Mouse (Mus musculus) myocyte (in vitro differentiated cells): ENCODE data around the gene Ddx23.

Experiments used
- CEBPB ChIP-seq: IDR thresholded peaks from 2 replicates; pipeline ENCODE4 v1.6.1; 2011; ENCODE audit warnings: mild to moderate bottlenecking, moderate library complexity; ENCODE audit not compliant: poor library complexity, insufficient read depth, severe bottlenecking
- E2F4 ChIP-seq: IDR thresholded peaks from one replicate; pipeline ENCODE4 v1.6.1; 2011; ENCODE audit warnings: mild to moderate bottlenecking, control low read depth, moderate library complexity; ENCODE audit not compliant: insufficient read depth
- MAX ChIP-seq: IDR thresholded peaks from one replicate; pipeline ENCODE4 v1.6.1; 2011; ENCODE audit warnings: low read depth, mild to moderate bottlenecking, control low read depth
- MYOD1 ChIP-seq, 3 experiments: IDR thresholded peaks; one replicate each; pipeline ENCODE4 v1.6.1; 2011; ENCODE audit warnings: control low read depth in 2 of 3, low read depth in 2 of 3, mild to moderate bottlenecking in 2 of 3, moderate library complexity in 1 of 3; ENCODE audit not compliant: insufficient read length in 2 of 3, control insufficient read depth in 1 of 3
- MYOG ChIP-seq, 3 experiments: IDR thresholded peaks; one replicate each; pipeline ENCODE4 v1.6.1; 2011; ENCODE audit warnings: control low read depth in 2 of 3, low read depth in 2 of 3, mild to moderate bottlenecking in 2 of 3; ENCODE audit not compliant: insufficient read length in 2 of 3, control insufficient read depth in 1 of 3, insufficient read depth in 1 of 3
- POLR2A ChIP-seq: IDR thresholded peaks from one replicate; pipeline ENCODE4 v1.6.1; 2011; ENCODE audit warnings: low read depth, mild to moderate bottlenecking, control low read depth, moderate library complexity; ENCODE audit not compliant: insufficient read length
- TCF3 ChIP-seq: IDR thresholded peaks from one replicate; pipeline ENCODE4 v1.6.1; 2011; ENCODE audit warnings: low read depth, control low read depth; ENCODE audit not compliant: insufficient read length
- USF1 ChIP-seq: IDR thresholded peaks from one replicate; pipeline ENCODE4 v1.6.1; 2011; ENCODE audit warnings: low read depth, mild to moderate bottlenecking, control low read depth, moderate library complexity

DNA sequence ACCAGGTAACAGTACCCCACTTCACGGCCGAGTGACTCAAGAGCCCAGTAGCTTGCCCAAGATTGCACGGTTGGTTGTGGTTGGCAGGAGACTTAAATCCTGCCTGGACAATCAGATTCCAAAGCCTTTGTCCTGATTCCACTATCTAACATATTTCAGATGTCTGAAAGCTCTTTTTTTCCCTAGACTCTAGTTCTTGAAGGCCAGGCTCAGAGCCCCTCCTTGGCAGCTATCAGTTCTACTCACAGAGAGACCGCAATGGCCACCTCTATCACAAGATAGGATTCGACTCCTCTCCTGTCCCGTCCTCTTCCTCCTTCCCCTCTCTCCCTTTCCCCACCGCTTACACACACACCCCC is 60.9 kb downstream of the Ddx23 start:
- TF ChIP-seq MYOD1 (IDR thresholded peaks at IDR 0.05; ENCODE audit: control insufficient read depth in 1 of 3, insufficient read length in 2 of 3, low read depth in 2 of 3) (no peak), TCF3 (no peak), USF1 (no peak), MAX (no peak), POLR2A (no peak), CEBPB (0 out of 2 replicates have a peak, but pooled peaks have one; percentile 7), MYOG (IDR thresholded peaks at IDR 0.05; ENCODE audit: control insufficient read depth in 1 of 3, insufficient read depth in 1 of 3, insufficient read length in 2 of 3, low read depth in 2 of 3) (no peak), E2F4 (no peak)
